Mouse (Mus musculus) right cerebral cortex, postnatal 25 days (tissue): ENCODE results near the gene Glis3.

Experiments used
- DNase-seq: peaks from one replicate; pipeline ENCODE4 v3.0.0; 2022

Glis3 gene

DNA sequence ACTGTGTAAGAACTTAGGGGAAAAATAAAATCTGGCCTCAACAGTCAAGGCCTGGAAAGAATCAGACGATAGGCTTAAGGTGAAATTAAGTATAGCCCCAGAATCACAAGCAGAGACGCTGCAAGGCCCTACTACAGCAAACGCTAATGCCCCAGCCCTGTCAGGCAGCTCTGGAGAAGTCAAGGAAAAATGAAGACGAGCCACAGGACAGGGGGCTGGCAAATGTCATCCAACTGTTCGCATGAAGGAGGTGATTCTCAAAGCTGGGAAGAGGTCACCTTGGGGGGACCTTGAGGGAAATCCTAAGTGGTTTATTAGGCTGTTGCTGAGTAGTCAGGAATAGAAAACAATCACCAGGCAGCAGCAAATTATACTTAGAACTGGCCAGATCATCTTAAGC lies 214.1 kb downstream of the Glis3 start:
- no peak for DNase-seq

GRCm38 (mm10) chr19:28454331-28454730 lies 225.5 kb downstream of the Glis3 start:
- no peak for DNase-seq

DNA sequence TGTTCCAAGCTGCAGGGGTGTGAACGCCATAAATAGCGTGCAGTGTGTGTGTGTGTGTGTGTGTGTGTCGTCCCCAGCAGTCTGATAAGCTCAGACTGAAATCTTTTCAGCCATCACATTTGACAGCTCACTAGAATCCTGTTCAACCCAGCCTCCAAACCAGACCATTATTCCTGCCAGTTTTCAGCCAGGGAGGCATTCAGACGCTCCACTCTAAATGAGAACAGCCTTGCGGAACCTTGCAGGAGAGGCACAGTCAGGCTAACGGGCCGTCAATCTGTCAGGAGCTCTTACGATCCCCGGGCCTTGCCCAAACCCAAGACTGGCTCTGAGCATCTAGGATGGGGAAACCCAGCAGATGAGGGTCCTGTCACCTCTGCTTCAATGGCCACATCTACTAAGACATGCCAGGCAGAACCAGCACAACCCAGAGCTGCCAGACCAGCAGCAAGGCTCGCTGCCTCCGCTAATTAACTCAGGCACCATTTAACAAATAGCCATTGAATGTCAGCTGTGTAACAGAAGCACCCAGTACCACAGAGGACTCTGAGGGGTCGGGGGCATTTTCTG lies 226.8 kb downstream of the Glis3 start:
- DNase-seq, result peak; percentile 23

- no peak for DNase-seq
Observed at GRCm38 (mm10) chr19:28448811-28449210, 231.1 kb downstream of the Glis3 start.

- no peak for DNase-seq
Observed at GRCm38 (mm10) chr19:28442161-28442560, 237.7 kb downstream of the Glis3 start.

DNA sequence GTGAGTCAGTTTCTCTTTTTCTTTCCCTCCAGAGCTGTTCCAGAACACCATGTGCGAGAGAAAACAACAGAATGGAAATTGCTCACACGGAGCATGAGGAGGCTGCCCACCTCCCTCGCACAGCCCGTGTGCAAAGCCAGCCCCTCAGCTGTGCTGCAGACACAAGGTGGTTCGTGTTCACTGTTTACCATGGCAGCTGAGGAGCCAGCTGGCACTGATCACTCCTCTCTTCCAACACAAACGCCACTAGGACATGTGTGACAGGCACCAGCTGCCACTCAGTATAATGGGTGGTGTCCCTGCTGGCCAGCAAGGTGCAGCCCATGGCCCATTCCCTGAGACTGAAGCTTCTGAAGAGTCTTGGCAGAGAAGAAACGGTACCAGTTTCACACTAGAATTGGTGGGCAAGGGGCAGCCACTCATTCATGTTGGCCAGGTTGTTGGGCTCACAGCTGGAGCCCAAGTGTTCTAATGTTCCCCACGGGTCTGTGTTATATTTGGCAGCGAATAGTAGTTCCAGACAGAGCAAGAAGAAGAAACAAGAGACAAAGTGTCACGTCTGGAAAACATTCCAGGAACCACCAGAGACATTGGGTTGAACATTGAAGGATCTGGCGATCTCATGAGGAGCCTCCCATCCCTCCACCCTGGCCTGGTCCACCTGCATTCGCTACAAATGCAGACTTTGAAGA lies 243.3 kb downstream of the Glis3 start:
- peak; percentile 72 for DNase-seq

- DNase-seq, result no peak
Observed at GRCm38 (mm10) chr19:28428220-28428816, 251.6 kb downstream of the Glis3 start.

DNA sequence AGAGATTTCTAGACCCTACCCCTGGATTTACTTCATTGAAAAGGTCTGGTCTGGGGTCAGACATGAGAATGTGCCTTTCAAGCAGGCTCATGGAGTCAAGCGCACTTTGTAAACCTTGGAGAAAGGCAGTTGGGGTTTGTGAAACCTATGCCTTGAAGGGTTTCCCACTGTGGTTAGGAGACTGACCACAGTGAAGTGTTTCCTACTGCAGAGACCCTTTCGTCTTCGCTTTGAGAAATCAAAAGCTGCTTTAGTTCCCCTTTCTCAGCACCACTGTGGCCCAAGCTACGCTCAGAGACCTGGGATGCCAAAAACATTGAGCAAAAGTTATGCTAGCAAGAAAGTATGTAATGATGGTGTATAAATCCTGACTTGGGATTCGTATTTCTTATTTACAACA lies 255.7 kb downstream of the Glis3 start:
- no peak for DNase-seq

DNA sequence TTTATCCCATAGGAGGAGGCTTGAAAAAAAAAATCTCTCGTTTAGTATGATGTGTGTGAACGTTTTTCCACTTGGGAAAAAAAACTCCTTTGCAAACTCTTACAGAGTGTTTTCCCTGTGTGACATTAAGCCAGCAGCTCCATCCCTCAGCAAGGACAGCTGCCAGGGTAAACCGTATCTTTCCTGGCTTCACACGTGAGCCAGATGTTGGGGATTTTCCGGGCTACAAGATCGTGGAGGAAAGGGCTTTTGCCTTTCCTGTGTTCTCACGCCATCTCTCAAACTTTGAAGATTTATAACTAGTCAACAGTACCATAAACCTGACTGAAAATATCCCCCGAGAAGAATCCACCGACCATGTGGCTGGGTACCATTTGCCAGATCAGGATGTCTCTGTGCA lies 256.9 kb downstream of the Glis3 start:
- no peak for DNase-seq

DNA sequence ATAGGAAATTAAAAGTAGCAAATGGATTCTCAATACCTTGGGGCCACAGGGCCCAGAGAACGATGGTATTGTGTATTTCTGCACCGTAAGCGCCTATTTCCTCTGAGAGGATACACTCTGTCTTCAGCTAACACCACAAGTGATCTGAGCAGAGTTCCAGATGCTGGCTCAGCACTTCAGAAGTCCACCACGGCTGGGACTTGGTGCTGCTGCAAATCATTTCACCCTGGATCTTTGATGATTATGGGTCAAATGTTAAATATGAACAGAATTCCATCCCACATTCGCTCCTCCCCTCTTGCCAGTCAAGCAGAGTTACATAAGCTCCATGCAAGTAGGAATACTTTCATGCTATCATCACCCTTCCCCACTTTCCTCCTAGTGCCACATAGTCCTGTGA lies 263.8 kb downstream of the Glis3 start:
- DNase-seq, result no peak

DNA sequence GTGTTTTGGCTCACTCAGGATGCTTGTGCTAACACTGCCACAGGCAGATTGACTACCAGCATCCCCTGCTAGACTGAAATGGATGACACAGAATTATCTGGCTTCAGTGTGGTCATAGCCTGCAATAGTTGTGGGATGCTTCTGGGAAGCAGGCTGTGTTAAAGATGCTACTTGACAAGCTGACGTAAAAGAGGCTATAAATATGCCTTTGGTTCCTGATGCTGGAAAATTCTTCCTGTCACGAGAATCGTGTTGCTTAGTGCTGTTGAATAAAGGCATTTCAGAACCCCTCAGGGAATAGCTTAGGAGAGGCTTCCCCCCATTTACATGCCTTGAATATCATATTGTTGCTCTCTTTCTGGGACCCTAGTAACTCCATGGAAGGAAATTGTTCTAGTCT lies 271.1 kb downstream of the Glis3 start:
- DNase-seq, result no peak

DNA sequence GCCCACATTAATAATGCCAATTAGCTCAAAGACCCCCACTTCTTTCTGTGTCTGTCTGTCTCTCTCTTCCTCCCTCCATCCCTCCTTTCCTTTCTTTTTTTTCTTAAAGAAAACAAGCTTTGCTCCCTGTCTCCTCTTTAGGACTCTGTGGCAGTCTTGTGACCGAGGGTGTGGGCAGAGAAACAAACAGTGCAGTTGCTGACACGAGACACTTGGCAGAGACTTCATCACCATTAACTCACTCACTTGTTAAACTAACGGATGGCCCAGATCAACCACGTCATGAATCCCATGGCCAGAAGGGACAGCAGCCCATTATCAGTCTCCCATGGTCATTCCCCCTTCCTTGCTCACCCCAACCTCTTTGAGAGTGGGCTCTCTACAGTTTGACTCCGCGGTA lies 276.9 kb downstream of the Glis3 start:
- no peak for DNase-seq

DNA sequence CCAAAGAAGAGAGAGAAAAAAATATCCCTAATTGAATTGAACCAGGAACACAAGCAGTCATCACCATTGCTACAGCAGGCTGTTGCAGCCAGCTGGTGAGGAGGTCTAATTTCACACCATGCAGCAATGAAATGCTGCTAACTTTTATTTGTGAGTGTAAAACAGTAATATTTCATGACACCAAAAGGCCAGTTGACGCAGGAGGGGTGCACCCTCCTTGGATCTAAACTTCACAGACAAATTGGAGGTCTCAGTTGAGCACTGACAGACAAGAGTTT lies 284.4 kb downstream of the Glis3 start:
- DNase-seq, result no peak

DNA sequence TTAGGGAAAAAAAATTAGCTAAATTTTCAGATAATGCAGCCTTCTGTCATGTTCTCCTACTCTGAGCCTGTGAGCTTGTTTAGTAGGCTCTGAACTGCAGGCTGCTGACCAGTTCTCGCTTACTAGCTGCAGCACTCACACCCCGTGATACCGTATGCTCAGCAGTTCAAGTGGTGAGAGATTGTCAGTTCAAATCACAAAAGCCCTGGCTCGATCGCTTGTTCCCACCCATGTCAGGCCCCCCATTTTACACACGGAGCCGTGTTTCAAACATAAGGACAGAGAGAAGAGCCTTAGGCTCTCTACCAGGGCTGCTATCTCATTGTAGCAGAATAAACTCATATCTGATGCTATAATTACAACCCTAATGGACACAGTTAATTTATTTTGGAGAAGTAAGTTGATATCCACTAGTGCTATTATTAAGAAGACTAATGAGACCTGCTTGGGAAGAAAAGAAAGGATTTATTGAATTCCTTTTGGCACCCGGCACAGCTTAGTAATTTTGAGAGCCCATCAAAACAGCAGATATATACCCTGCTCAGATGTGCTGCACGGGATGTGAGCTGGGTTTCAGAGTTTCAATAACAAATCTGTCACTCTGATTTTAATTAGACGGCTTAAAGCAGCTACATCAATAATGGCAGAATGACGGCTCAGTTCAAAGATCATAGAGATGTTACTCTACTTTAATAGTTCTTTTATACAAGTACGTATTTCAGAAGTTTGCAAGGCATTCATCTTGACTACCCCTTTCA lies 284.9 kb downstream of the Glis3 start:
- no peak for DNase-seq

DNA sequence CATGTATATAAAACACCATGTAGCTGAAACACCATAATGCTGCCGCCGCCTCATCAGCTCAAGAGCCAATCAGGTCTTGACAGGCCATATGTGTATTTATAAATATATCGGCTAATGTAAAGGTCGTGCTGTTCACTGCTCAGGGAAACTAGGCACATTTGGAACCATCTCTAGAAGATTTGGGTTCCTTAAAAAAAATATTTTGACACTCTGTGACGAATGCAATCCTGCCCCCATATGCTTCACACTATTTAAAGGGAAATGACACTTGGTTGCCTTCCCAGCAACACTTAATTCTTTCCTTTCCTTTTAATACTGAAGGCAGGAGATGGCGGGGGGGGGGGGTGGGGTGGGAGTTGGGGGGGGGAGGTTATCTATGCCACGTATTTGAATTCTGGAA lies 286.1 kb downstream of the Glis3 start:
- no peak for DNase-seq

DNA sequence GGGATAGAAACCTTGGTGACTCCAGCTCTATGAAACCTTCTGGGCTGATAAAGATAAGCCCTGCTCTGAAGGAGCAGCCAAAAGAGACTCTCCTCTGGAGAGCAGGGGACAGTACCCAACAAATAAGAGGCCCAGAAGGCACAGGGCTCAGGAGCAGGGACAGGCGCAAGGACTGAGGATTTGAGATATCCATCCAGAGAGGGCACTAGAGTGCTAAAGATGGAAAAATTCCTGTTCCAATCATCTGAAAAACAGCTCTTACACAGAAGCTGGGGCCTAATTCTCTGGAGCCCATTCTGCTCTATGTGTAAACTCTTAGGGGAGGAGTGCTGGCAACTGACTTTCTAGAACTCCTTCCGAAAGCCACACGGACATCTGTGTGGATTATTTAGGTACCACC lies 287.0 kb downstream of the Glis3 start:
- DNase-seq, result no peak

DNA sequence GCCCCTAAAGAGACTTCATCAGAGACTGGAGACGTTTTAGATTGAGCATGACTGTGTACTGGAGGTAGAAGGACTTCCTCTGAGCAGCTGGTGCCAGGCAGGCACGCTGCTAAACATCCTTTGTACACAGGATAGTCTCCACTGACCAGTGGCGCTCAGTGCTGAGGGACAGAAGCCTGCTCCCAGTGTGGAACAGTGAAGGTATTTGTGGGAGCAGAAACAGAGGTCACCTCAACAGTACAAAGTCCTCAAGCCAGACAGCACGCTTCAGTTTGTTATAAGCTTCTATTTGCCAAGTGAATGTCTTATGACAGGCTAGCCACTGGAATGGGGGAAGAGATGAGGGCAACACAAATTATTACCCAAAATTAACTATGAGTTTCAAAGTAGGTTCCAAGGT lies 289.0 kb downstream of the Glis3 start:
- DNase-seq, result no peak

- DNase-seq, result no peak
Observed at GRCm38 (mm10) chr19:28389146-28389545, 290.7 kb downstream of the Glis3 start.

DNA sequence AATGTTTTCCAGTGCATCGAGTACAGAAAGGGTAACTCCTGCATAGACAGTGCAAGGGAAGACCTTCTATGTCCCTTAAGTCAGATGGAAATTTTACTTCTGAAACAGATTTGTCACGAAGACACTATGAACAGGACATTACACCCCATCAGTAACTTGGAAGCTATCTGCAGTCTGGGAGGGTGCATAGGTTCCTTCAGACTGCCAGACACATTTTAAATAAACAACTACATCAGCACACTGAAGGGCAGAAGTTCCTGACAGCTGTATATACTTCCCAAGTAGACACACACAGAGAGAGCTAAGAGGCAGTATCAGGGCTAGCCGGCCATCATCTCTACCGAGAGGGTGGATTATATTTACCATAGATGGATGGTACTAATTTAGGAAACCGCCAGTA lies 296.5 kb downstream of the Glis3 start:
- DNase-seq, result no peak

GRCm38 (mm10) chr19:28382168-28382911 lies 297.5 kb downstream of the Glis3 start:
- no peak for DNase-seq

- DNase-seq, result no peak
Observed at GRCm38 (mm10) chr19:28381441-28381840, 298.4 kb downstream of the Glis3 start.

- DNase-seq, result no peak
Observed at GRCm38 (mm10) chr19:28380691-28381262, 299.1 kb downstream of the Glis3 start.

GRCm38 (mm10) chr19:28377788-28378295 lies 302.0 kb downstream of the Glis3 start:
- no peak for DNase-seq
